ENCODE assay signal across 17 mouse cellular contexts in genomic region chr14:22014781-22015180, GRCm38 (mm10). TPM values are rescaled to one million over a fixed set of nuclear protein-coding genes. Genes with fewer than 3 reads are reported as not detected.
DNase-seq lines count a peak whose midpoint lies in the region; ATAC-seq and TF ChIP-seq lines count a peak whose summit lies in the region.
"Had no signal": no experiment of that assay in that cellular context is flagged by ENCODE, and none has a peak within 500 bp of the region (broad histone marks: within the 10 kb centered on the region; RNA-seq: fewer than 3 reads in every experiment).

No protein-coding gene starts in this region.

- no peak overlapping the region for H3K9ac ChIP-seq in kidney, postnatal 0 days (ENCODE audit: low read depth, low read length)
- H3K9ac ChIP-seq in lung, embryonic 14.5 days: no peak overlapping the region
- H3K9ac ChIP-seq in intestine, embryonic 15.5 days: no peak overlapping the region
- H3K9ac ChIP-seq: embryonic facial prominence, embryonic 13.5 days; heart, embryonic 13.5 days; liver, embryonic 13.5 days had no signal

- TF ChIP-seq CTCF in kidney, postnatal 0 days (IDR thresholded peaks at IDR 0.05; ENCODE audit: low read depth): no peak
- TF ChIP-seq CTCF in lung, embryonic 14.5 days (IDR thresholded peaks at IDR 0.05; ENCODE audit: low read depth): no peak

- no peak for ATAC-seq in kidney, postnatal 0 days (replicated peaks; ENCODE audit: low FRiP score, low read depth)
- peak; percentile 33; the same call in 1 of the 2 replicates for ATAC-seq in lung, embryonic 14.5 days (ENCODE audit: insufficient read depth)
- no peak for ATAC-seq in megakaryocyte-erythroid progenitor cell, adult 5-6 weeks (replicated peaks; ENCODE audit: low FRiP score, low TSS enrichment, poor library complexity, severe bottlenecking)
- ATAC-seq in intestine, embryonic 15.5 days: no peak

- H3K27me3 ChIP-seq in kidney, postnatal 0 days (ENCODE audit: insufficient read depth, low read length): no peaks in the 10 kb centered on the region
- H3K27me3 ChIP-seq in lung, embryonic 14.5 days (ENCODE audit: insufficient read depth, low read length): no peaks in the 10 kb centered on the region
- H3K27me3 ChIP-seq in intestine, embryonic 15.5 days (replicated peaks): no peaks in the 10 kb centered on the region

- H3K4me2 ChIP-seq in kidney, postnatal 0 days (ENCODE audit: low read length): no peak overlapping the region
- H3K4me2 ChIP-seq in lung, embryonic 14.5 days: no peak overlapping the region
- H3K4me2 ChIP-seq in intestine, embryonic 15.5 days (replicated peaks): no peak overlapping the region
- H3K4me2 ChIP-seq: embryonic facial prominence, embryonic 13.5 days; heart, embryonic 13.5 days; liver, embryonic 13.5 days; midbrain, embryonic 11.5 days had no signal

- 35% methylated on average over 4 of the region's 4 CpGs for WGBS in kidney, postnatal 0 days
- WGBS in lung, embryonic 14.5 days: 29% methylated on average over 4 of the region's 4 CpGs
- 48% methylated on average over 4 of the region's 4 CpGs for WGBS in intestine, embryonic 15.5 days

- no peak overlapping the region for H3K4me3 ChIP-seq in kidney, postnatal 0 days (replicated peaks; ENCODE audit: low read depth, low read length)
- no peak overlapping the region for H3K4me3 ChIP-seq in lung, embryonic 14.5 days (ENCODE audit: low read depth, low read length)
- H3K4me3 ChIP-seq in intestine, embryonic 15.5 days (replicated peaks): no peak overlapping the region
- H3K4me3 ChIP-seq: embryonic facial prominence, embryonic 13.5 days; heart, embryonic 13.5 days; liver, embryonic 13.5 days; myocyte had no signal

- DNase-seq in adrenal gland, adult (ENCODE audit: inconsistent age in 2 of 2, low spot score in 1 of 2): peak; percentile 44 to 69
- no peak for DNase-seq in adrenal gland, postnatal 4 days (ENCODE audit: low spot score in 2 of 2)
- peak; percentile 36 for DNase-seq in adrenal gland, postnatal 14 days
- DNase-seq in kidney, postnatal 0 days (ENCODE audit: low spot score): peak; percentile 52
- DNase-seq in lung, embryonic 14.5 days: peak; percentile 61
- no peak for DNase-seq in retina, postnatal 1 day
- DNase-seq: cerebellum, adult 11-12 months; gastrocnemius, postnatal 14 days; liver, embryonic 13.5 days; thymus, postnatal 4 days had no signal

- H3K9me3 ChIP-seq in kidney, postnatal 0 days (replicated peaks; ENCODE audit: low read length): no peaks in the 10 kb centered on the region
- H3K9me3 ChIP-seq in lung, embryonic 14.5 days (ENCODE audit: low read depth, low read length): no peaks in the 10 kb centered on the region
- no peaks in the 10 kb centered on the region for H3K9me3 ChIP-seq in intestine, embryonic 15.5 days
- H3K9me3 ChIP-seq: embryonic facial prominence, embryonic 13.5 days; heart, embryonic 13.5 days; liver, embryonic 13.5 days had no signal

- H3K36me3 ChIP-seq in kidney, postnatal 0 days (ENCODE audit: insufficient read depth, low read length): no peaks in the 10 kb centered on the region
- no peaks in the 10 kb centered on the region for H3K36me3 ChIP-seq in lung, embryonic 14.5 days (ENCODE audit: insufficient read depth)
- H3K36me3 ChIP-seq in intestine, embryonic 15.5 days: no peaks in the 10 kb centered on the region
- H3K36me3 ChIP-seq: embryonic facial prominence, embryonic 13.5 days; heart, embryonic 13.5 days; liver, embryonic 13.5 days had no signal

- peaks cover 5% of the 10 kb centered on the region; the same call in 1 of the 2 replicates for H3K4me1 ChIP-seq in kidney, postnatal 0 days (replicated peaks; ENCODE audit: insufficient read depth, low read length)
- H3K4me1 ChIP-seq in lung, embryonic 14.5 days (ENCODE audit: insufficient read depth): peaks cover 6% of the 10 kb centered on the region; the same call in 1 of the 2 replicates
- H3K4me1 ChIP-seq in intestine, embryonic 15.5 days (replicated peaks): 0 out of 2 replicates have a peak, but pooled peaks cover 3% of the 10 kb centered on the region

- H3K27ac ChIP-seq in kidney, postnatal 0 days: no peak overlapping the region
- no peak overlapping the region for H3K27ac ChIP-seq in lung, embryonic 14.5 days (ENCODE audit: low read depth)
- H3K27ac ChIP-seq in intestine, embryonic 15.5 days: no peak overlapping the region
- H3K27ac ChIP-seq: embryonic facial prominence, embryonic 13.5 days; heart, embryonic 13.5 days; liver, embryonic 13.5 days had no signal

RNA-seq across cellular contexts. Expression of gene Lrmda, which starts 4.7 kb away (rescaled TPM):
- 1 to 10 TPM; 3.7 to 3.9 TPM for total RNA-seq in adrenal gland, postnatal 4 days (2021)
- total RNA-seq in adrenal gland, postnatal 14 days (2021): 3.8 and 4.2 TPM in 2 replicates
- polyA plus RNA-seq in kidney, postnatal 0 days (2015; fragmentation: Nextera tagmentation; extraction: Ambion mirVana): 0.83 and 1.3 TPM in 2 replicates
- 0.35 and 1.1 TPM in 2 replicates for polyA plus RNA-seq in lung, embryonic 14.5 days (2014; fragmentation: Nextera tagmentation; extraction: Ambion mirVana)
- 7.8 and 9.6 TPM in 2 replicates for total RNA-seq in megakaryocyte-erythroid progenitor cell, adult 5-6 weeks (2014; fragmentation: Nextera tagmentation)
- total RNA-seq in megakaryocyte-erythroid progenitor cell, adult 5-6 weeks (2017): 3.4 and 6.4 TPM in 2 replicates
- 0.71 and 0.87 TPM in 2 replicates for polyA plus RNA-seq in intestine, embryonic 15.5 days (2015; fragmentation: Nextera tagmentation; extraction: Ambion mirVana)
- polyA plus RNA-seq: brain, embryonic 14.5 days had no signal

RNA-seq across cellular contexts. Expression of gene Zfp503, which starts 25.4 kb away (rescaled TPM):
- 10 to 100 TPM; 41.7 to 57.4 TPM for total RNA-seq in adrenal gland, postnatal 4 days (2021)
- total RNA-seq in adrenal gland, postnatal 14 days (2021): 22.3 and 24.3 TPM in 2 replicates
- 34.2 and 41.4 TPM in 2 replicates for polyA plus RNA-seq in kidney, postnatal 0 days (2015; fragmentation: Nextera tagmentation; extraction: Ambion mirVana)
- 20.4 and 22.0 TPM in 2 replicates for polyA plus RNA-seq in lung, embryonic 14.5 days (2014; fragmentation: Nextera tagmentation; extraction: Ambion mirVana)
- total RNA-seq in megakaryocyte-erythroid progenitor cell, adult 5-6 weeks (2014; fragmentation: Nextera tagmentation): not detected in 2 replicates
- total RNA-seq in megakaryocyte-erythroid progenitor cell, adult 5-6 weeks (2017): not detected in 2 replicates
- 14.2 and 16.5 TPM in 2 replicates for polyA plus RNA-seq in intestine, embryonic 15.5 days (2015; fragmentation: Nextera tagmentation; extraction: Ambion mirVana)

Comparison
In these comparisons a context has a peak if more than half of its experiments do, and no peak if none do; other contexts are left out.
1. DNase-seq: peak in adrenal gland, adult (2 of 2), adrenal gland, postnatal 14 days (single experiment), kidney, postnatal 0 days (single experiment) and lung, embryonic 14.5 days (single experiment); none in adrenal gland, postnatal 4 days (0 of 2) and retina, postnatal 1 day (single experiment).
2. RNA of gene Zfp503, which starts 25.4 kb away (total RNA-seq): 41.7 to 57.4 TPM in adrenal gland, postnatal 4 days and 22.3 to 24.3 TPM in adrenal gland, postnatal 14 days; not detected in megakaryocyte-erythroid progenitor cell, adult 5-6 weeks; every median in the first group is over 10 times any median in the second.